ENCODE assay signal across 23 mouse cellular contexts in the genomic region with DNA sequence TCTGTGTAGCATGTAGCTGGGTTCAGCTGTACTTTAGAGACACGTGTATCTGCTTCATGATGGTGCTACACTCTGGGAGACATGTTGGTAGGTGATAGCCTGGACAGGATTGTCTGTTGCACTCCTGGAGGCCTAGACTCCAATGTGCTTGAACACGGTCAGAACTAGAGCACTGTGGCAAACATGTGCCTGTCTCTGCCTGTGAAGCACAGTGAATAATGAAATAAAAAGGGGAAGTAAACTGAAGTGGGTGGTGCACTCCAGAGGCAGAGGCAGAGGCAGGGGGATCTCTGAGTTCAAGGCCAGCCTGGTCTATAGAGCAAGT. TPM values are rescaled to one million over a fixed set of nuclear protein-coding genes. Genes with fewer than 3 reads are reported as not detected.
DNase-seq lines count a peak whose midpoint lies in the region; ATAC-seq lines count a peak whose summit lies in the region.
"Had no signal": no experiment of that assay in that cellular context is flagged by ENCODE, and none has a peak within 500 bp of the region (broad histone marks: within the 10 kb centered on the region; RNA-seq: fewer than 3 reads in every experiment).

No protein-coding gene starts in this region.

- H3K4me1 ChIP-seq in liver, embryonic 15.5 days (replicated peaks): no peaks in the 10 kb centered on the region
- no peaks in the 10 kb centered on the region for H3K4me1 ChIP-seq in liver, embryonic 11.5 days (replicated peaks; ENCODE audit: control insufficient read depth, insufficient read depth, low read length)
- H3K4me1 ChIP-seq in midbrain, embryonic 16.5 days (ENCODE audit: control insufficient read depth, insufficient read depth, low read length): no peaks in the 10 kb centered on the region
- H3K4me1 ChIP-seq: forebrain, embryonic 10.5 days; midbrain, embryonic 15.5 days had no signal

- 52% methylated on average over 2 of the region's 2 CpGs for WGBS in liver, embryonic 15.5 days (ENCODE audit: insufficient replicate concordance)
- WGBS in liver, embryonic 11.5 days: 75% methylated on average over 2 of the region's 2 CpGs
- WGBS in midbrain, embryonic 16.5 days: 84% methylated on average over 2 of the region's 2 CpGs

- no peaks in the 10 kb centered on the region for H3K9me3 ChIP-seq in liver, embryonic 15.5 days (replicated peaks)
- H3K9me3 ChIP-seq in liver, embryonic 11.5 days (ENCODE audit: control insufficient read depth, low read length): no peaks in the 10 kb centered on the region
- no peaks in the 10 kb centered on the region for H3K9me3 ChIP-seq in midbrain, embryonic 16.5 days (replicated peaks; ENCODE audit: control insufficient read depth, low read length, poor library complexity, severe bottlenecking)
- H3K9me3 ChIP-seq: forebrain, embryonic 10.5 days; midbrain, embryonic 15.5 days had no signal

- no peak for DNase-seq in liver, embryonic 11.5 days (ENCODE audit: low spot score)
- DNase-seq in B cell, adult 2 months: peak; percentile 66 to 67
- DNase-seq in naive thymus-derived CD4-positive, alpha-beta T cell, adult 2 months (ENCODE audit: low read depth): peak; percentile 48
- no peak for DNase-seq in right cerebral cortex, postnatal 14 days
- no peak for DNase-seq in layer of hippocampus, adult 8-10 months (ENCODE audit: low spot score in 2 of 2)
- DNase-seq: adrenal gland, postnatal 25 days; cerebellum, postnatal 14 days; heart, adult 2 months; heart, postnatal 14 days; layer of hippocampus, adult 9-11 months; left cerebral cortex, postnatal 4 days; retina, postnatal 1 day had no signal

- H3K27me3 ChIP-seq in liver, embryonic 15.5 days: no peaks in the 10 kb centered on the region
- H3K27me3 ChIP-seq in liver, embryonic 11.5 days (replicated peaks; ENCODE audit: control insufficient read depth, insufficient read depth, low read length): no peaks in the 10 kb centered on the region
- H3K27me3 ChIP-seq in midbrain, embryonic 16.5 days (ENCODE audit: control insufficient read depth, insufficient read depth, low read depth, low read length): no peaks in the 10 kb centered on the region
- H3K27me3 ChIP-seq: midbrain, embryonic 15.5 days had no signal

- H3K36me3 ChIP-seq in liver, embryonic 15.5 days (replicated peaks): no peaks in the 10 kb centered on the region
- no peaks in the 10 kb centered on the region for H3K36me3 ChIP-seq in liver, embryonic 11.5 days (ENCODE audit: control insufficient read depth, insufficient read depth, low read length)
- H3K36me3 ChIP-seq in midbrain, embryonic 16.5 days (ENCODE audit: control insufficient read depth, insufficient read depth, low read length): no peaks in the 10 kb centered on the region
- H3K36me3 ChIP-seq: forebrain, embryonic 10.5 days; midbrain, embryonic 15.5 days had no signal

- ATAC-seq in liver, embryonic 15.5 days (ENCODE audit: insufficient read depth): no peak
- no peak for ATAC-seq in liver, embryonic 11.5 days (replicated peaks; ENCODE audit: low FRiP score)
- ATAC-seq in hematopoietic stem cell, adult 5-6 weeks (replicated peaks in 1 of 2; ENCODE audit: insufficient read depth in 1 of 2, low FRiP score in 2 of 2, low TSS enrichment in 1 of 2, low read depth in 1 of 2, poor library complexity in 2 of 2, severe bottlenecking in 2 of 2): peak; percentile 41 to 63
- ATAC-seq in midbrain, embryonic 16.5 days: no peak
- ATAC-seq: hindbrain, postnatal 0 days; midbrain, embryonic 15.5 days had no signal

- no peak overlapping the region for H3K4me3 ChIP-seq in liver, embryonic 15.5 days (replicated peaks)
- H3K4me3 ChIP-seq in liver, embryonic 11.5 days (ENCODE audit: low read depth, low read length): no peak overlapping the region
- no peak overlapping the region for H3K4me3 ChIP-seq in midbrain, embryonic 16.5 days (ENCODE audit: low read depth, low read length)
- H3K4me3 ChIP-seq: forebrain, embryonic 10.5 days; heart, adult 2 months; midbrain, embryonic 15.5 days had no signal

- H3K9ac ChIP-seq in liver, embryonic 15.5 days: no peak overlapping the region
- H3K9ac ChIP-seq in liver, embryonic 11.5 days (ENCODE audit: low read depth, low read length): no peak overlapping the region
- no peak overlapping the region for H3K9ac ChIP-seq in midbrain, embryonic 16.5 days (ENCODE audit: low read depth, low read length)
- H3K9ac ChIP-seq: liver, embryonic 14.5 days; midbrain, embryonic 15.5 days had no signal

- H3K27ac ChIP-seq in liver, embryonic 15.5 days (replicated peaks): no peak overlapping the region
- H3K27ac ChIP-seq in liver, embryonic 11.5 days (ENCODE audit: low read depth, low read length): no peak overlapping the region
- H3K27ac ChIP-seq in midbrain, embryonic 16.5 days (ENCODE audit: low read length): no peak overlapping the region
- H3K27ac ChIP-seq: forebrain, embryonic 10.5 days; heart, adult 2 months; hindbrain, postnatal 0 days; liver, embryonic 14.5 days; midbrain, embryonic 15.5 days had no signal

- peak overlapping the region; percentile 8; the same call in 1 of the 2 replicates for H3K4me2 ChIP-seq in liver, embryonic 15.5 days
- H3K4me2 ChIP-seq in liver, embryonic 11.5 days: no peak overlapping the region
- no peak overlapping the region for H3K4me2 ChIP-seq in midbrain, embryonic 16.5 days (ENCODE audit: low read length)
- H3K4me2 ChIP-seq: midbrain, embryonic 15.5 days had no signal

RNA-seq across cellular contexts. Expression of a gene that starts 0.7 kb away (rescaled TPM):
- 0.26 and 0.33 TPM in 2 replicates for polyA plus RNA-seq in liver, embryonic 15.5 days (2015; fragmentation: Nextera tagmentation; extraction: Ambion mirVana)
- 0.18 and 0.29 TPM in 2 replicates for polyA plus RNA-seq in liver, embryonic 11.5 days (2014; fragmentation: Nextera tagmentation; extraction: Ambion mirVana)
- total RNA-seq in hematopoietic stem cell, adult 5-6 weeks (2017): 10.1 and 14.3 TPM in 2 replicates
- total RNA-seq in layer of hippocampus, adult 8-10 months (2022): under 1 TPM in 1 of 4 experiments, not detected in 3; 0.31 TPM
- not detected in 2 replicates for polyA plus RNA-seq in midbrain, embryonic 16.5 days (2015; fragmentation: Nextera tagmentation; extraction: Ambion mirVana)
- total RNA-seq: adrenal gland, postnatal 25 days; heart, adult 2 months; hindbrain, postnatal 0 days; left cerebral cortex, postnatal 4 days had no signal
- polyA plus RNA-seq: embryonic facial prominence, embryonic 11.5 days; hindbrain, postnatal 0 days; kidney, embryonic 16.5 days; midbrain, embryonic 15.5 days; neural tube, embryonic 14.5 days had no signal

RNA-seq across cellular contexts. Expression of a gene that starts 22.5 kb away (rescaled TPM):
- polyA plus RNA-seq in liver, embryonic 15.5 days (2015; fragmentation: Nextera tagmentation; extraction: Ambion mirVana): not detected in 2 replicates
- polyA plus RNA-seq in liver, embryonic 11.5 days (2014; fragmentation: Nextera tagmentation; extraction: Ambion mirVana): not detected in 2 replicates
- not detected in 2 replicates for total RNA-seq in hematopoietic stem cell, adult 5-6 weeks (2017)
- under 1 TPM in 1 of 4 experiments, not detected in 3; 0.14 TPM for total RNA-seq in layer of hippocampus, adult 8-10 months (2022)
- 0.11 TPM in 1 of 2 replicates, not detected in the other for polyA plus RNA-seq in midbrain, embryonic 16.5 days (2015; fragmentation: Nextera tagmentation; extraction: Ambion mirVana)
- total RNA-seq: heart, postnatal 14 days; hindbrain, postnatal 0 days; MEL had no signal
- polyA plus RNA-seq: embryonic facial prominence, embryonic 11.5 days; forebrain, embryonic 10.5 days; hindbrain, postnatal 0 days; kidney, embryonic 16.5 days; midbrain, embryonic 15.5 days; neural tube, embryonic 14.5 days had no signal

RNA-seq across cellular contexts. Expression of a gene that starts 23.3 kb away (rescaled TPM):
- not detected in 2 replicates for polyA plus RNA-seq in liver, embryonic 15.5 days (2015; fragmentation: Nextera tagmentation; extraction: Ambion mirVana)
- polyA plus RNA-seq in liver, embryonic 11.5 days (2014; fragmentation: Nextera tagmentation; extraction: Ambion mirVana): not detected in 2 replicates
- total RNA-seq in hematopoietic stem cell, adult 5-6 weeks (2017): not detected in 2 replicates
- total RNA-seq in layer of hippocampus, adult 8-10 months (2022): not detected
- not detected in 2 replicates for polyA plus RNA-seq in midbrain, embryonic 16.5 days (2015; fragmentation: Nextera tagmentation; extraction: Ambion mirVana)
- total RNA-seq: adrenal gland, postnatal 25 days; heart, adult 2 months; heart, postnatal 14 days; hindbrain, postnatal 0 days; left cerebral cortex, postnatal 4 days; MEL had no signal
- polyA plus RNA-seq: embryonic facial prominence, embryonic 11.5 days; forebrain, embryonic 10.5 days; heart, adult 2 months; hindbrain, postnatal 0 days; kidney, embryonic 16.5 days; liver, embryonic 14.5 days; midbrain, embryonic 15.5 days; neural tube, embryonic 14.5 days had no signal

RNA-seq across cellular contexts. Expression of a gene that starts 29.2 kb away (rescaled TPM):
- polyA plus RNA-seq in liver, embryonic 15.5 days (2015; fragmentation: Nextera tagmentation; extraction: Ambion mirVana): 66.4 and 69.7 TPM in 2 replicates
- 90.5 and 92.5 TPM in 2 replicates for polyA plus RNA-seq in liver, embryonic 11.5 days (2014; fragmentation: Nextera tagmentation; extraction: Ambion mirVana)
- 317 and 486 TPM in 2 replicates for total RNA-seq in hematopoietic stem cell, adult 5-6 weeks (2017)
- 10 to 100 TPM; 32.2 to 40.7 (median 37.0) TPM for total RNA-seq in layer of hippocampus, adult 8-10 months (2022)
- 84.5 and 96.5 TPM in 2 replicates for polyA plus RNA-seq in midbrain, embryonic 16.5 days (2015; fragmentation: Nextera tagmentation; extraction: Ambion mirVana)

RNA-seq across cellular contexts. Expression of a gene that starts 29.4 kb away (rescaled TPM):
- polyA plus RNA-seq in liver, embryonic 15.5 days (2015; fragmentation: Nextera tagmentation; extraction: Ambion mirVana): 32.2 and 33.9 TPM in 2 replicates
- polyA plus RNA-seq in liver, embryonic 11.5 days (2014; fragmentation: Nextera tagmentation; extraction: Ambion mirVana): 59.7 and 64.2 TPM in 2 replicates
- 67.6 and 81.8 TPM in 2 replicates for total RNA-seq in hematopoietic stem cell, adult 5-6 weeks (2017)
- 10 to 100 TPM; 53.1 to 64.6 (median 56.2) TPM for total RNA-seq in layer of hippocampus, adult 8-10 months (2022)
- polyA plus RNA-seq in midbrain, embryonic 16.5 days (2015; fragmentation: Nextera tagmentation; extraction: Ambion mirVana): 111 and 112 TPM in 2 replicates

Comparison
In these comparisons a context has a peak if more than half of its experiments do, and no peak if none do; other contexts are left out.
1. ATAC-seq: peak in hematopoietic stem cell, adult 5-6 weeks (2 of 2); none in liver, embryonic 15.5 days (single experiment), liver, embryonic 11.5 days (single experiment) and midbrain, embryonic 16.5 days (single experiment).
2. DNase-seq: peak in B cell, adult 2 months (2 of 2) and naive thymus-derived CD4-positive, alpha-beta T cell, adult 2 months (single experiment); none in liver, embryonic 11.5 days (single experiment), right cerebral cortex, postnatal 14 days (single experiment) and layer of hippocampus, adult 8-10 months (0 of 2).